Mouse (Mus musculus) midbrain, embryonic 14.5 days (tissue): Measurements from ENCODE around the gene Cox7a1. TPM values are rescaled to one million over a fixed set of nuclear protein-coding genes. Genes with fewer than 3 reads are reported as not detected.

Source experiments
- ATAC-seq: fragments of 200-750 bp; cut with Nextera tagmentation; 2 replicates; pipeline ENCODE4 v1.8.0; 2017; ENCODE audit warnings: moderate number of reproducible peaks, moderate library complexity; ENCODE audit not compliant: low FRiP score, low TSS enrichment
- DNase-seq: peaks from one replicate; pipeline ENCODE4 v3.0.0-alpha.2; 2015
- H3K27ac ChIP-seq: fragments of 300-500 bp; sonication (generic); replicated peaks from 2 replicates; pipeline ENCODE4 v1.5.1; 2014; ENCODE audit warnings: mild to moderate bottlenecking, low read depth, low read length, moderate library complexity
- H3K27me3 ChIP-seq: fragments of 300-500 bp; sonication (generic); 2 replicates; pipeline ENCODE4 v1.6.1; 2014; ENCODE audit warnings: low read length, control low read depth, mixed read lengths; ENCODE audit not compliant: control insufficient read depth, insufficient read depth
- H3K36me3 ChIP-seq: fragments of 300-500 bp; sonication (generic); 2 replicates; pipeline ENCODE4 v1.6.1; 2014; ENCODE audit warnings: low read length, control low read depth; ENCODE audit not compliant: control insufficient read depth, insufficient read depth
- H3K4me1 ChIP-seq: fragments of 300-500 bp; sonication (generic); 2 replicates; pipeline ENCODE4 v1.6.1; 2014; ENCODE audit warnings: mild to moderate bottlenecking, antibody characterized with exemption, low read length, control low read depth; ENCODE audit not compliant: control insufficient read depth, insufficient read depth
- H3K4me2 ChIP-seq: fragments of 300-500 bp; sonication (generic); 2 replicates; pipeline ENCODE4 v1.6.1; 2014; ENCODE audit warnings: mild to moderate bottlenecking, low read length, moderate library complexity
- H3K4me3 ChIP-seq: fragments of 300-500 bp; sonication (generic); replicated peaks from 2 replicates; pipeline ENCODE4 v1.5.1; 2014; ENCODE audit warnings: low read depth, low read length
- H3K9ac ChIP-seq: fragments of 300-500 bp; sonication (generic); replicated peaks from 2 replicates; pipeline ENCODE4 v1.6.1; 2014; ENCODE audit warnings: mild to moderate bottlenecking, low read length, moderate library complexity
- H3K9me3 ChIP-seq: fragments of 300-500 bp; sonication (generic); 2 replicates; pipeline ENCODE4 v1.6.1; 2016; ENCODE audit warnings: low read length, control low read depth, mixed read lengths; ENCODE audit not compliant: control insufficient read depth
- WGBS: fragments of 180-500 bp; shearing (Covaris S2); extraction: QIAGEN DNeasy Blood & Tissue Kit; methylation state at CpG from one replicate; pipeline ENCODE4 v1.1.7; 2014; 5-methylcytosine and 5-hydroxymethylcytosine counted together
- polyA plus RNA-seq: library from polyadenylated mRNA; unstranded; fragments of >200 nt; fragmentation: Nextera tagmentation; extraction: Ambion mirVana; gene quantifications from 2 replicates; pipeline ENCODE4 v1.2.1, GENCODE M21; 2014

The Cox7a1 gene
- polyA plus RNA-seq, 1 experiment from 2014 or later, result 5.5 TPM

DNA sequence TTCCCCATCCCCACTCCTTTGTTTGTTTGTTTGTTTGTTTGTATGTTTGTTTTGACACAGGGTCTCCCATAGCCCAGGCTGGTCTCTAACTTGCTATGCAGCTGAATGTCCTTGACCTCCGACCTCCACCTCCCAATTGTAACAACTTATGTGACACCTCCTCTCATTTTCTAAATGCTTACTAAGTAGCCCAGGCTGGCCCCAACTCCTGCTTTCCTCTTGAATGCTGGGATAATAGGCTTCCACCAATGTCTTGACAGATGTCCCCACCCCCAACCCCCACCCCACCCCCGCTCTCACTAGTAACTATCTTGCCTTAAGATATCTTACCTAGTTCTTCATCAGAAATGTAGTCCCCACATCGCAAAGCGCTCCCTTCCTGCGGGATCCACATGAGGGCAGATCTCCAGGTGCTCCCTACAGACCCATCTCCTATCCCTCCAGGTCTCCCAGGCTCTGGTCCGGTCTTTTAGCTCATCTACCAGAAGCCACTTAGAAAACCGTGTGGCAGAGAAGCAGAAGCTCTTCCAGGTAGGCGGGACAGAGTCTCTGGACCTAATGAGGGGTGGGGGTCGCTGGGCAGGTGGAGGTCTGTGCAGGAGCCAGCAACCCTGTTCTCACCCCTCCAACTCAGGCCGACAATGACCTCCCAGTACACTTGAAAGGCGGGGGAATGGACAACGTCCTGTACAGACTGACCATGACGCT, 851 bp downstream of the Cox7a1 start:
- Histone ChIP-seq H3K4me1 (peaks cover 4% of the 10 kb centered on the region; the same call in 1 of the 2 replicates), H3K9me3 (no peaks in the 10 kb centered on the region), H3K27me3 (no peaks in the 10 kb centered on the region), H3K4me3 (no peak overlapping the region), H3K4me2 (no peak overlapping the region), H3K36me3 (peaks cover 46% of the 10 kb centered on the region), H3K27ac (no peak overlapping the region), H3K9ac (no peak overlapping the region)
- DNase-seq (no peak), ATAC-seq (no peak)
- 70% methylated on average over 13 of the region's 13 CpGs for WGBS

DNA sequence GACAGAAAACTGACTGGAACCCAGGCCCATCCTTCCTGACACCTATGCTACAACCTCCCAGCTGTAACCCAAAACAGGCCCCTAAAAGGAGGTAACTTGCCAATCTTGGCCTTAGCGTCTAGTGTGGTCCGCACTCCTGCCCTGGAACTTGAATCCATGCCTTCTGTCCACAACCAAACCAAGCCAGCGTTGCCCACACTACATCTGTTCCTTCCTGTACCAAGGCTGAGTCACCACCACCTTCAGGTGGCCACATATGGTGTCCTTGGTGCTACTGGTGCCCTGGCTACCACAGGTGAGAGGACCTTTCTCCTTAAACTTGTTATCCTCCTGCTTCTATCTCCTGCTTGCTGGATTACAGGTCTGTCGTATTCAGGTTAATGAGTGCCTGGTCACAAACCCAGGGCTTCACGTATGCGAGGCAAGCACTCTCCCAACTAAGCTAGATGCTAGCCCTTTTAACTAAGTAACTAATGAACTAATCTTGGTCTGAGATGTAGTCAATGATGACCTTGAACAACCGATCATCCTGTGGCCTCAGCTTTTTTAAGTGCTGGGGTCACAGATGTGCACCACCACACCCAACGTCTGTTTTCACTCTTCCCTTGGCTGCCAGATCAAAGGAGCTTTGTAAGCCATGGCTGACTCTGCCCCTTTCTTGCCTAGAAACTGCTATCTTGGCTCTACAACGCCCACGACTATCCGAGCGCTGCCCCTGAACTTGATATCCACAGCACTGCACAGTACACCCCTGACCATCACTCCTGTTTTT, 4.6 kb downstream of the Cox7a1 start:
- H3K9me3 ChIP-seq, result no peaks in the 10 kb centered on the region
- no peak overlapping the region for H3K4me2 ChIP-seq
- no peak for ATAC-seq
- H3K27ac ChIP-seq, result no peak overlapping the region
- WGBS, result 91% methylated on average over 12 of the region's 12 CpGs
- H3K9ac ChIP-seq, result no peak overlapping the region
- peaks cover 14% of the 10 kb centered on the region for H3K4me1 ChIP-seq
- no peaks in the 10 kb centered on the region for H3K27me3 ChIP-seq
- H3K4me3 ChIP-seq, result no peak overlapping the region
- H3K36me3 ChIP-seq, result peaks cover 73% of the 10 kb centered on the region
- DNase-seq, result no peak

DNA sequence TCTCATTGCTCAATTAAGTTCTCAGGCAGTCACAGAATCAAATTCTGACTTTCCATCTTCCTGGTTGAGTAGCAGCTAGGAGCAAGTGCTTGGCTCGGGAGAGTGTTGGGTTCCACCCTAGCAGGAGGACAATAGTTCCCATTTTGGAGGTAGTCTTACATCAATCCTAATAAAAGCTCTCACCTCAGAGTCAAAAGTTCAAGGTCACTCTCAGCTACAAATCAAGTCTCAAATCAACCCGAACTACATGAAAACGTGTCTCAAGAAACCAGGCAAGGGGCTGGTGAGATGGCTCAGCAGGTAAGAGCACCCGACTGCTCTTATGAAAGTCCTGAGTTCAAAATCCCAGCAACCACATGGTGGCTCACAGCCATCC, 5.2 kb downstream of the Cox7a1 start:
- H3K4me2 ChIP-seq, result no peak overlapping the region
- H3K4me1 ChIP-seq, result peaks cover 12% of the 10 kb centered on the region
- no peaks in the 10 kb centered on the region for H3K9me3 ChIP-seq
- no peak overlapping the region for H3K9ac ChIP-seq
- DNase-seq, result no peak
- 87% methylated on average over 4 of the region's 4 CpGs for WGBS
- peaks cover 73% of the 10 kb centered on the region for H3K36me3 ChIP-seq
- H3K27ac ChIP-seq, result no peak overlapping the region
- H3K4me3 ChIP-seq, result no peak overlapping the region
- no peak for ATAC-seq
- no peaks in the 10 kb centered on the region for H3K27me3 ChIP-seq

DNA sequence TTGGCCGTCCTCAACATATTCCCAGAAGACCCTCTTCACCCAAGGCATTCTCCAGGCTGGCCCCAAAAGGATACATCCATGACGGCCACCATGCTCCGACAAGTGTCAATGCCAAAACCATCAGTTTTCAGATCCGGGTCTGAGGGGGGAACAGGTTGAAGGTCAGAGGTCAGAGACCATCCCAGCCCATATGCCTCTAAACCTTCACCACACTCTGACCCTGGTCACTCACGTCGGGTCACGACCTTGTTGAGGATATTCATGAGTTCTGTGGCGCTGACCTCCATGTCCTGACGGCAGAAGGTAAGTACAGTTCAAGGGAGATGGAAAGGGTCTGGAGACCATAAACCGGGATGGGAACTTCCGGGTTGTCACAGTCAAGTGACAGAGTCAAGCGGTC, 8.1 kb downstream of the Cox7a1 start:
- H3K27me3 ChIP-seq, result no peaks in the 10 kb centered on the region

DNA sequence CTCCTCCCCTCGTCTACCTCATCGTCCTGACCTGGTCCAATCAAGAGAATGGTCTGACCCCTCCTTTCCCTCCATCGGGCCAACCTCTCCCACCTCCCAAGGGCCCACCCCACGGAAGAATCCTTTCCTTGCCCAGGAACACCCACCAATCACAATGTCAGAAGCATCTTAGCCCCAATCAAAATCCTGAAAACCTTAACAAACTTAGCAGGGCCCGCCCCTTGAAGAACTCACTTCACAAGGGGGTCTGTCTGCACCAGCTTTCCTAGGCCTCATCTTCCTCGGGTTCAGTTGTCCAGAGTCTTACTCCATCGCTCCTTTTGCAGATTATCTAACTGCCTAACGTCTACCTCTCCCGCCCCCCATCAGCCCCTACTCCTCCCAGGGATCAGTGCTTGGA, 9.1 kb downstream of the Cox7a1 start:
- no peak for ATAC-seq
- Histone ChIP-seq H3K36me3 (peaks cover 44% of the 10 kb centered on the region), H3K27me3 (no peaks in the 10 kb centered on the region), H3K4me2 (peak overlapping the region; percentile 59), H3K27ac (no peak overlapping the region; the same call in 1 of the 2 replicates), H3K4me1 (peaks cover 15% of the 10 kb centered on the region), H3K9ac (peak overlapping the region; percentile 76), H3K9me3 (no peaks in the 10 kb centered on the region), H3K4me3 (peak overlapping the region; percentile 72)
- DNase-seq, result no peak
- WGBS, result 16% methylated on average over 9 of the region's 9 CpGs

More for the DNA sequence above, 8.1 kb downstream of the Cox7a1 start:
- DNase-seq (no peak), ATAC-seq (no peak)
- no peak overlapping the region for H3K9ac ChIP-seq
- 93% methylated on average over 12 of the region's 12 CpGs for WGBS
- H3K9me3 ChIP-seq, result no peaks in the 10 kb centered on the region
- peaks cover 15% of the 10 kb centered on the region for H3K4me1 ChIP-seq
- H3K4me3 ChIP-seq, result no peak overlapping the region
- H3K27ac ChIP-seq, result no peak overlapping the region
- H3K36me3 ChIP-seq, result peaks cover 53% of the 10 kb centered on the region
- H3K4me2 ChIP-seq, result no peak overlapping the region; the same call in 1 of the 2 replicates

DNA sequence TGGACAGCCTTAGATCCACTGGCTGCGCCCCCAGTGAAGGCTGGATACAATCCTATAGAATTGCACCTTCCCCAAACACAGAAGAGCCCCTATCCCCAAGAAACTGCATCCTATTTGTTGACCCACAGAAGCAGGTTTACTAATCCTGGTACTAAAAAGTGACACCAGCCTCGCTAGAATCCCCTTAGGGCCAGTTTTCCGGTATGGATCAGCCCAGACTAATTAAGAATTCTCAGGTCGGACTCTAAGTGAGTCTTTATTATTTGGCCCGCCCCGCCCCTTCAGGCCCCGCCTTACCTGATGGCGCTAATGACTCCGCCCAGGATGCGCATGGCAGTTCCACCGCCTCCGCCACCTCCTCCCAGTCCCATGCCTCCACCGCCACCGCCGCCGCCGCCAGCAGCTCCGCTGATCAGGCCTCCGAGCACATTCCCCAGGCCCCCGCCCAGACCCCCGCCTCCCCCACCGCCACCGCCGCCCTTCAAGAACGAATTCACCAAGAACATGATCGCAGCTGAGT, 9.7 kb downstream of the Cox7a1 start:
- Histone ChIP-seq H3K27me3 (no peaks in the 10 kb centered on the region), H3K4me3 (peak overlapping the region; percentile 72), H3K9ac (peak overlapping the region; percentile 76), H3K27ac (peak overlapping the region; percentile 73), H3K36me3 (peaks cover 38% of the 10 kb centered on the region), H3K9me3 (no peaks in the 10 kb centered on the region), H3K4me1 (peaks cover 19% of the 10 kb centered on the region), H3K4me2 (peak overlapping the region; percentile 59)
- DNase-seq (peak; percentile 86), ATAC-seq (peak; percentile 71)
- under 1% methylated on average over 26 of the region's 26 CpGs for WGBS

DNA sequence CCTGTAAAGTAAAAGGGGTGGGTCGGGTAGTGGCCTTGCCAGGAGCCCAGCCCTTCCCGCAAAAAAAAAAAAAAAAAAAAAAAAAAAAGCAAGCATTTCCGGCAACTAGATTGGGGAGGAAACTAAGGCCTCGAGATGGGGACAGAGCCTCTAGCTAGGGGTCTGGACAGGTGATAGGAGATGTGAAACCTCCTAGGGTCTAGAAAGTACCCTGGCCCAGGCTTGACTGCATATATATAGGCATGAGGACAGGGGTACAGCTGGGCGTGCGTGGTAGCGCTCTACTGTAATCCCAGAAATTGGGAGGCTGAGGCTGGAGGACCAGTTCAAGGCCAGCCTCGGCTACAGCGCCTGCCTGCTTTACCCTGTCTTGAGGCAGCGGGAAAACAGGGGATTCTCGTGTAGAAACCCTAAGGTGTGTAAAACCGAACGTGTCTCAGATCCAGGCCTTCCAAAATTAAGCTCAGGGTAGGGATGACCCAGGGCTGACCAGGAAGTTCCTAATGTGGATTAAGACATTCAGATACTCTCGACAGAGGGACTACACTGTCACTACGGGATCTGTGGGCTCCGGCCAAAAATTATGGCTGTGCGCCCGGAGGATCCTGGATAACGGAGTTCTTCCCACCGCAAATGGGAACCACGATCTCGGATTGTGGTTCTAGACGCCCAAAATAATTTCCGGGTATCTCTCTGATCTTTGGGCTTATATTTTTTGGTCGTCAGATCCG, 10.3 kb downstream of the Cox7a1 start:
- Histone ChIP-seq H3K4me2 (peak overlapping the region; percentile 59), H3K9me3 (no peaks in the 10 kb centered on the region), H3K36me3 (peaks cover 32% of the 10 kb centered on the region), H3K4me3 (peak overlapping the region; percentile 72), H3K27ac (peak overlapping the region; percentile 73), H3K27me3 (no peaks in the 10 kb centered on the region), H3K9ac (peak overlapping the region; percentile 76), H3K4me1 (peaks cover 19% of the 10 kb centered on the region)
- ATAC-seq (peak; percentile 48), DNase-seq (peak; percentile 60)
- WGBS, result under 1% methylated on average over 26 of the region's 26 CpGs

DNA sequence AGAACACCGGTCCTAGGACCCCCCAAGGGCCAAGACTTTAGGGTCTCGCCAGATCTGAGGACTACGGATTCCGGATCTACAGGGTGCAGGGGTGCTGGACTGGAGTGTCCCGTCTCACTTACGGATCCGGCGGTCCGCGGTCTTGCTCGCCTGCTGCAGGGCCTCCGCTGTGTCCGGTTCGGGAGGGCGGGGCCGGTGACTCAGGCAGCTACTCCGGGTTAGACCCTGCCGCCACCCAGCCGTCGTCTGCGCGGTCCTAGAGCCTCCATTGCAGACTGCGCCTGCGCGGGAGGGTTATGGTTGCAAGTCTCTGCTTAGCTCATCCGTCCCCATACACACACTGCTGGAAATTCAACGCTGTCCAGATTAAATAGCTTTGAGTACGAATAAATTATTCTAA, 10.9 kb downstream of the Cox7a1 start:
- no peaks in the 10 kb centered on the region for H3K27me3 ChIP-seq
- peaks cover 19% of the 10 kb centered on the region for H3K4me1 ChIP-seq
- H3K4me3 ChIP-seq, result peak overlapping the region; percentile 72
- H3K36me3 ChIP-seq, result peaks cover 26% of the 10 kb centered on the region
- peak overlapping the region; percentile 73 for H3K27ac ChIP-seq
- DNase-seq, result peak; percentile 98
- peak overlapping the region; percentile 76 for H3K9ac ChIP-seq
- ATAC-seq, result peak; percentile 89
- WGBS, result under 1% methylated on average over 28 of the region's 28 CpGs
- no peaks in the 10 kb centered on the region for H3K9me3 ChIP-seq
- H3K4me2 ChIP-seq, result peak overlapping the region; percentile 59
